Mouse (Mus musculus): ENCODE measurements at regions not wholly inside any gene's neighbourhood (a gene's known extent, or its start where the extent isn't known, plus 50 kb on each side); places are given as distances from the start of the nearest gene placed in this dataset.

GRCm38 (mm10) chr10:111558675-111559340, 52.7 kb downstream of the Phlda1 start:
- no peak for DNase-seq (ENCODE audit: low read depth, low spot score)

- no peak for DNase-seq (ENCODE audit: low read depth, low spot score)
Measured at GRCm38 (mm10) chr10:111559341-111560246, 53.5 kb downstream of the Phlda1 start.

GRCm38 (mm10) chr10:111562628-111563027, 56.5 kb downstream of the Phlda1 start:
- no peak for DNase-seq (ENCODE audit: low read depth, low spot score)

- peak; percentile 60 for DNase-seq (ENCODE audit: low read depth, low spot score)
Measured at GRCm38 (mm10) chr10:111566873-111567381, 60.8 kb downstream of the Phlda1 start.

GRCm38 (mm10) chr10:111570501-111571258, 64.6 kb downstream of the Phlda1 start:
- no peak for DNase-seq (ENCODE audit: low read depth, low spot score)

DNA sequence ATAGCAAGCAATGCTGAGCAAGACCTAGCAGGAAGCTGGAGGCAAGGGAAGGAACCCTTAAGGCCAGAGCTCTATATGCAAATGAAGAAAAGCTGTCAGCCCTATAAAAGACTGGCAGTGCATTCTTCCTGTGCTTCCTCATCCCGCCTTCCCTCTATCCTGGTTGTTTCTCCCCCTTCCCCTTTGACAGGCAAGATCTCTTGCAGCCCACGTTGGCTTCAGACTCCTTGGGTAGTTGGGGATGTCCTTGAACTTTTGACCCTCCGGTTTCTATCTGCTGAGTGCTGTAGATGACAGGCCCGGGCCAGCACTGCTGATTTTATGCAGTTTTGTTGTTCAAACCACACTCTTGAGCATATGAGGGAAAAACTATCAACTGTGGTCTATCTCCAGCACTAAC, 68.1 kb downstream of the Phlda1 start:
- no peak for DNase-seq (ENCODE audit: low read depth, low spot score)

- no peak for DNase-seq (ENCODE audit: low read depth, low spot score)
Measured at GRCm38 (mm10) chr10:111574812-111575211, 68.7 kb downstream of the Phlda1 start.

GRCm38 (mm10) chr10:111575256-111575655, 69.2 kb downstream of the Phlda1 start:
- no peak for DNase-seq (ENCODE audit: low read depth, low spot score)

- no peak for DNase-seq (ENCODE audit: low read depth, low spot score)
Measured at GRCm38 (mm10) chr10:111575926-111576325, 69.8 kb downstream of the Phlda1 start.

GRCm38 (mm10) chr10:111576395-111577069, 70.4 kb downstream of the Phlda1 start:
- no peak for DNase-seq (ENCODE audit: low read depth, low spot score)

DNA sequence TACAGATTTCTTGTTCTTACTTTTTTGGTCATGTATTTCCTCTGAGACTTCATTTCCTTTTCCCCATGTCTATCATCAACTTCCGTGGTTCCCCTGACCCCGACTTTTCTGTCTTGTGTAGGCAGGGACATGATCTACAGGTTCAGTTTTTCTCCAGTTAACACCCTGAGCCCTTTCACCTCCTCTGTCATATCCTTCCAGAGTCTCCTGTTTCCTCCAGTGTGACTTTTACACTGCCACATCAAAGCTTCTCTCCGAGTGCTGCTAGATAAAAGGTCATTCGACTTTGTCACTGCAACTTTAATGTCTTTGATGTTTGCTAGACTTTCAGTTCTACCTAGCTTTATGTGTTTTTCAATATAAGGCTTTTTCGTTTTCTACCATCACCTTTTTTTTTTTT, 72.5 kb downstream of the Phlda1 start:
- DNase-seq (ENCODE audit: low read depth, low spot score) = no peak

DNA sequence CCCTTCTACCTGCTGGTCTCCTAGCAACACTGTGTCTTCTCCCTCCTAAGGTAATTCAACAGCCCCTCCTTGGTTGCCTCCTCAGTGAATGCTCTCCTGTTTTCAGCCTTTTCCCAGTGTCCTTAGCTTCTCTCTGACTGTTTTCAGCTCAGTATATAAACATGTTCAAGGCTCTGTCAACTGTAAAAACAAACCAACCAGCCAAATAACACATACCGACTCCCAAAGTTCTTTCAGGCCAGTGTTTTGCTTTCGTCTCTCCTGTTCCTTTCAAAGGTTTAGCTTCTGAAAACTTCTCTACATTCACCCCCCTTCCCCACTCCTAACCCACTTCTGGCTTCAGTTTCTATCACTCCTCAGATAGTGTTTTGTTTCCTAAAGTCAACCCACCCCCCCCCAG, 73.4 kb downstream of the Phlda1 start:
- no peak for DNase-seq (ENCODE audit: low read depth, low spot score)

GRCm38 (mm10) chr10:111580401-111581100, 74.5 kb downstream of the Phlda1 start:
- DNase-seq (ENCODE audit: low read depth, low spot score) = no peak

DNA sequence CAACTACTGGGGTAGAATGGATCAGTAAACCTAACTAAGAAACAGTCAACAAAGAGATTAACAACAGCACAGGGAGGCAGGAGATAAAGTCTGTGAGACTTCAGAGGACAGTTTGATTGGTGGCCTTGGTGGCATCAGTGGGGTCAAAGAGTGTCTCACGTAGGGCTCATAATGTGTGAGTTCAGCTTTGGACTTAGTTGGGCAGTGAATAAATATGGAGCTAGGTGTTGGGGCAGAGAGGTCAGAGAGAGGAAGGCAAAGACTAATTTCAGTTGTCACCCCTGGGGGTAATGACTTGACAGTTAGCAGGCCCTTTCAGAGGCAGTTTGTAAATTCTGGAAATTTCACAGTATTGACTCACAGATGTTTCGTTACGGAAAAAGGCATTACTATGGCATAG, 75.8 kb downstream of the Phlda1 start:
- no peak for DNase-seq (ENCODE audit: low read depth, low spot score)

DNA sequence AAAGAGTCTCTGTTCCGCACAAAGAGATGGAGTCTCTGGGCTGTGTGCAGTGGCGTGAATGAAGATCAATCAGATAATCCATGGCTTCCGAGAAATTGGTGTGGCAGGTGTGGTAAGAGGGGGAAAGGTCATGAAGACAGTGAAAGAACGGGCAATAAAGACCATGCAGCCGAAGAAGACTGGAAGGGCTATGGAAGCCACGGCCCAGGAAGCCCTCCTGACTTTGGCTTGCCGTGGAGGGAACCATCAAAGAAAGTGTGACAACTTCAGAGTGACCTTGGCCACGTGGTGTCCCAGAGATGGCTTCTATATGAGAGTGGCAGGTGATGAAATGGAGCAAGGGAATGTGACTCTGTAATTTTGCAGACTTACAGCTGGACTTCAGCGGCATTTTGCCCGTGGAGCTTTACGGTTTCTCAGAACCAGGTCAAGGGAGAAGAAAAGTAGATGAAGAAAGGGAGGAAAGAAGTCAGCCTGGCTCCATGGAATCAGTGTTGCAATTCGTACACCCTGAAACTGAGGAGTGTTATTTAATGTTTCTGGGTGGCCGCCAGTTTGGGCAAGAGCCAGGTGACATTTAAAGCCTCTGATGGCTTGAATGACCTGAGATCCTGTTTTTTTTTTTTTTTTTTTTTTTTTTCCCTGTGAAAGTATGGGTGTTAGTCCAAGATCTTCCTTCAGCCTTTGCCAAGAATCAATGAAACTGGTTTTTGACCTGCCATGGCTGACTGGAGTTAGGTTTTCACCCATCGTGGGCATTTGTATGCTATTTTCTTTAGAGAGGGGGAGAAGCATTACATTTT, 76.4 kb downstream of the Phlda1 start:
- DNase-seq (ENCODE audit: low read depth, low spot score) = no peak

DNA sequence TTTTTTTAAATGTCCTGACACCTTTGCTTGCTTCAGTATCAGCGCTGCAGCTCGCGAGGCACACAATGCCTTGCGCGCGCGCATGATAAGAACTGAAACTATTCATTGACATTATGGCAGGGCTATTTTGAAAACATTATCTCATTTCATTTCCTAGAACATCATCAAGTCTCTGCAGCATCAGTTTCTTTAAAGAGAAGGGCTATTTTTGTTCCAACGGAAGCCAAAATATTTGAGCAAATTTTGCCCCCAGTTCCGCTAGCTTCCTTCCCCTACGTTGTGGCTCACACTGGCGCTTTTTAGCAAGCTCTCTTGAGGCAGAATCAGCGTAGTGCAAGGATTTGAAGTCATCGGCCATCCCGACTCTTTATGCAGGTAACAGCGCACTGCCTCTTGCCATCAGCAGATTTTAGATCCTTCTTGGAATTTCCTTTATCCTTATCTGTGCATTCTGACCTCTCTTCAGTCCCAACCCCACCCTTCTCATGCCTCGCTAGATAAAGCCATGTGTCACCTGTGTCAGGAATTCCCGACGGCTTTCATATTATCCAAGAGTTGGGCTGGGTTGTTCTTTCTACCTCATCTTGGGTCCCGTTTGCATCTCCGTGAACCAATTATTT, 77.1 kb downstream of the Phlda1 start:
- DNase-seq (ENCODE audit: low read depth, low spot score) = no peak

GRCm38 (mm10) chr10:111583744-111584152, 77.7 kb downstream of the Phlda1 start:
- DNase-seq (ENCODE audit: low read depth, low spot score) = no peak

DNA sequence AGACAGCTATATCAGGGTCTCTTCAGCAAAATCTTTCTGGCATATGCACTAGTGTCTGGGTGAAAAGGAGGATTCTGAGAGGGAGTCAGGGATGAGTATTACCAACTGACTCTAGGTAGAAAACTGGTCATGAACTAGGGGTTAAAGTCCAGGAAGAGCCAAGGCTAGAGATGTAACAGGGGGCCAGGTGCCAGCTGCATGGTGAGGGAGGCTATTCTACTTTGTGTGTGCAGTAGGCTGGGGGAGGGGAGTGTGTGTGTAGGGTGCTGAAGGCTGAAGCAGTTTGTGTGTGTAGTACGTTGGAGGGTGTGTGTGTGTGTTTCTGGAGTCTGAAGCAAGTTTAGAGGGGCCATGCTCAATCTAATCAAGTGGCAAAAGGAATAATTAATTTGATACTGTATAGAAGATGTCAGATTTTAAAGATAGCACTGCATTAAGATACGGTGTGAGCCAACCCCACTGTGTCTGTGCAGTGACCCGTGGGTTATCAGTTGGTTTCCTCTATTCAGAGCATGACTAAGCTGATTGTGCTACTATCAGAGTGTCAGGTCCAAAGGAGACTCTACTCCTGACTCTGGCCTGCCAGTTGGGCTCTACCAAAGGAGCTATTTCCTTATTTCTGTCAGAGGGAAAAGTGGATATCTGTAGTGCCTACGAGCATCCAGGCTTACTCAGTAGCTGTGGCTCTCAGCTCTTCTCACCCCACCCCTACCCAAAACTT, 82.0 kb downstream of the Phlda1 start:
- no peak for DNase-seq (ENCODE audit: low read depth, low spot score)

DNA sequence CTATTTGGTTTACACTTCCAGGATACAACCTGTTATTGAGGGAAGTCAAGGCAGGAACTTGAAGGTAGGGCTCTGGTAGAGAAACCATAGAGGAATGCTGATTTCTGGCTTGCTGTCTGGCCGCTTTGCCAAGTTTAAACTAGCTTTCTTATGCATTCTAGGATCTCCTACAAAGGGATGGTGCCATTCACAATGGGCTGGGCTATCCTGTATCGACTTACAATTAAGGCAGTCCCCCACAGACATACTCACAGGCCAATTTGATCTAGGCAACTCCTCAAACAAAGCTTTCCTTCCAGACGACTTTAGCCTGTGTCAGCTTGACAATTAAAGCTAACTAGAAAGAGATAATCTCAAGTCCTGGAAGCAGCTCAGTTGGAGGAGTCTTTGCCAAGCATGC, 83.1 kb downstream of the Phlda1 start:
- no peak for DNase-seq (ENCODE audit: low read depth, low spot score)
